Mouse (Mus musculus): ENCODE results near the gene Dtnbp1. TPM values are rescaled to one million over a fixed set of nuclear protein-coding genes. Genes with fewer than 3 reads are reported as not detected.

Dtnbp1 gene
- polyA plus RNA-seq, 1 experiment: 97.8 TPM

DNA sequence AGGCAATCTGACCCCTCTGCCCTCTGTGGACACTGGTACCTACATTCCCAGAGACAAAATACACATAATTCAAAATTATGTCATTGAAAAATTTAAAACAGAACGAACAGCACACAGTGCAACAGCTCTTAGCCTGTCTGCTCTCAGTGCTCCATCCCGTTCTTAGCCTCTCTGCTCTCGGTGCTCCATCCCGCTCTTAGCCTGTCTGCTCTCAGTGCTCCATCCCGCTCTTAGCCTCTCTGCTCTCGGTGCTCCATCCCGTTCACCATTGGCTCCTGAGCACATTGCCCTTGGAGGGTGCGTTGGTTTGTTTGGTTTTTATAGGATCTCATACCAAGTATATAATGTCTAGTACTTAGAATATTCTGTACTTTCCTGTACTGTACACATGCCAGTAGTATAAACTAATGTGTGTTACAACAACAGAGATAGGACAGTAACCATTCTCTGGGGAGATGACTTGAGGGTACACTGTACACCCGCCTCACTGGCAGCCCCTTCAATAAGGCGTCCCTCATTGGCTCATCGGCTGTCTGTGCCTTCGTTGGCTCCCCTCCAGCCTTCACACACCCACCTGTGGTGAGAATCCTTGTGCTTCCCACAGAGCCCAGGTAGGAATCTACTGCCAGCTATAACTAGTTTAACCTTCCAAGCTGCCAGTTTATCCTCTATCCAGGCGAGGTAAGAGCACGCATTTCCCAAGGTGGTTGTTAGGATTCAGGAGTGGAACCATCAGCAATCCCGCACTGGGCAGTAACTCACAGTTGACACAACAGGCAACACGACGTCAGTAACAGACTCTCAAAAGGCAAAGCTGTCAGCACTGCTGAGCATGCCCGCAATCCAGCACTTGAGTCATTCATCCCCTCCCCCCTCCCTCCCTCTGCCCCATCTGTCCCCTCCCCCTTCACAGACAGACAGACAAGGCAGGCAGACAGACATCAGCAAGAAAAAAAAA lies 69.4 kb downstream of the Dtnbp1 start:
- peaks cover 18% of the 10 kb centered on the region for H3K36me3 ChIP-seq (ENCODE audit: control insufficient read depth, insufficient read depth)
- H3K4me3 ChIP-seq (ENCODE audit: insufficient read depth, poor library complexity, severe bottlenecking): no peak overlapping the region
- no peaks in the 10 kb centered on the region for H3K27me3 ChIP-seq (ENCODE audit: control insufficient read depth, insufficient read depth, insufficient read length)
- TF ChIP-seq USF1 (IDR thresholded peaks at IDR 0.05; ENCODE audit: low read depth) (no peak), FOSL1 (IDR thresholded peaks at IDR 0.05; ENCODE audit: insufficient read depth, low read length, poor library complexity, severe bottlenecking) (no peak), MYOG (IDR thresholded peaks at IDR 0.05; ENCODE audit: control insufficient read depth, extremely low read depth, insufficient read length) (no peak), MAX (IDR thresholded peaks at IDR 0.05) (no peak)
- H3ac ChIP-seq (ENCODE audit: control insufficient read depth, insufficient read length, low read depth): no peak overlapping the region
- H3K79me3 ChIP-seq (ENCODE audit: low read depth): peaks cover 15% of the 10 kb centered on the region
- peaks cover 18% of the 10 kb centered on the region for H3K79me2 ChIP-seq (ENCODE audit: control insufficient read depth, insufficient read depth)

DNA sequence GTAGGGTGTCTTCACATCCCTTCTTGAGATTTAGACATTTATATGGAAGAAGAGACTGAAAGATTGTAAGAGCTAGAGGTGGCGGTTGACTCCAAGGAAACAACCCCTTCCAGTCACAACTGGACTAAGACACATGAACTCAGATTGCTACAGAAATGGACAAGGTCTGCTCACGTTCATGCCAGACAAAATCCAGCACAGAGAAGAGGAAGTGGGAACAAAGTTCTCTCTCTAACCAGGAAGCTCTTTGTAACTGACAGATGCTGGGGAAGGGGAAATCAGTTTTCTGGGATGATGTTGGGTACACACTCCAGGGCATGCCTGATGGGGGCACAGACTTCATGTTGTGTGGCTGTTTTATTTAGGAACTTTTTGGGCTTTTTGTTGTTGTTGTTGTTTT lies 75.6 kb downstream of the Dtnbp1 start:
- no peak overlapping the region for H3K4me3 ChIP-seq (ENCODE audit: insufficient read depth, poor library complexity, severe bottlenecking)
- H3ac ChIP-seq (ENCODE audit: control insufficient read depth, insufficient read length, low read depth): no peak overlapping the region
- TF ChIP-seq MYOG (IDR thresholded peaks at IDR 0.05; ENCODE audit: control insufficient read depth, extremely low read depth, insufficient read length) (no peak), FOSL1 (IDR thresholded peaks at IDR 0.05; ENCODE audit: insufficient read depth, low read length, poor library complexity, severe bottlenecking) (no peak), CTCF (IDR thresholded peaks at IDR 0.05; ENCODE audit: control insufficient read depth, insufficient read depth, insufficient read length) (no peak), USF1 (IDR thresholded peaks at IDR 0.05; ENCODE audit: low read depth) (no peak), MYOD1 (IDR thresholded peaks at IDR 0.05; ENCODE audit: control insufficient read depth, insufficient read length, low read depth) (no peak), MAX (IDR thresholded peaks at IDR 0.05) (no peak), CEBPB (IDR thresholded peaks at IDR 0.05; ENCODE audit: low read depth) (no peak)
- peaks cover under 1% of the 10 kb centered on the region for H3K79me3 ChIP-seq (ENCODE audit: low read depth)
- H3K36me3 ChIP-seq (ENCODE audit: control insufficient read depth, insufficient read depth): peaks cover 65% of the 10 kb centered on the region
- H3K27me3 ChIP-seq (ENCODE audit: control insufficient read depth, insufficient read depth, insufficient read length): no peaks in the 10 kb centered on the region
- no peaks in the 10 kb centered on the region for H3K79me2 ChIP-seq (ENCODE audit: control insufficient read depth, insufficient read depth)

DNA sequence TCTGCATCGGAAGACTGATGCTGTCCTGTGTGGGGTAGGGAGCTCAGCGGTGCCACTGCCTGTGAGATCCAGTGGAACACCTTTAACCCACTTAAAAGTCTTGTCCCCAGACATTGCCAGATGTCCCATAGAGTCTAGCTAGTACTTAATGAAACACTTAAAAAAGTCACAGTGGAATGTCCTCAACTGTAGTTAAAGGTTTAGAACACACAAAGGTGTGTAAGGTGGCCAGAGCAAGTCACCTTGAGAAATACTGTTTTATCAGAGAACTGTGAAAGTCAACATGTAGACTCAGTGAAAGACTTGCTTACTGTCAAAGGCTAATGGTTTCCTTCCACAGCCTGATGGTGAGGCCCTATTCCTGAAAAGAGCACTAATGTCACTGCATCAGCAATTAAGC lies 76.8 kb downstream of the Dtnbp1 start:
- H3K4me3 ChIP-seq (ENCODE audit: insufficient read depth, poor library complexity, severe bottlenecking): no peak overlapping the region
- H3K27me3 ChIP-seq (ENCODE audit: control insufficient read depth, insufficient read depth, insufficient read length): no peaks in the 10 kb centered on the region
- peaks cover 70% of the 10 kb centered on the region for H3K36me3 ChIP-seq (ENCODE audit: control insufficient read depth, insufficient read depth)
- TF ChIP-seq USF1 (IDR thresholded peaks at IDR 0.05; ENCODE audit: low read depth): no peak
- no peak for TF ChIP-seq CTCF (IDR thresholded peaks at IDR 0.05; ENCODE audit: control insufficient read depth, insufficient read depth, insufficient read length)
- TF ChIP-seq MYOG (IDR thresholded peaks at IDR 0.05; ENCODE audit: control insufficient read depth, extremely low read depth, insufficient read length): no peak
- no peak for TF ChIP-seq MAX (IDR thresholded peaks at IDR 0.05)
- TF ChIP-seq MYOD1 (IDR thresholded peaks at IDR 0.05; ENCODE audit: control insufficient read depth, insufficient read length, low read depth): no peak
- TF ChIP-seq FOSL1 (IDR thresholded peaks at IDR 0.05; ENCODE audit: insufficient read depth, low read length, poor library complexity, severe bottlenecking): no peak
- TF ChIP-seq CEBPB (IDR thresholded peaks at IDR 0.05; ENCODE audit: low read depth): no peak
- no peaks in the 10 kb centered on the region for H3K79me2 ChIP-seq (ENCODE audit: control insufficient read depth, insufficient read depth)
- H3ac ChIP-seq (ENCODE audit: control insufficient read depth, insufficient read length, low read depth): no peak overlapping the region
- H3K79me3 ChIP-seq (ENCODE audit: low read depth): no peaks in the 10 kb centered on the region

DNA sequence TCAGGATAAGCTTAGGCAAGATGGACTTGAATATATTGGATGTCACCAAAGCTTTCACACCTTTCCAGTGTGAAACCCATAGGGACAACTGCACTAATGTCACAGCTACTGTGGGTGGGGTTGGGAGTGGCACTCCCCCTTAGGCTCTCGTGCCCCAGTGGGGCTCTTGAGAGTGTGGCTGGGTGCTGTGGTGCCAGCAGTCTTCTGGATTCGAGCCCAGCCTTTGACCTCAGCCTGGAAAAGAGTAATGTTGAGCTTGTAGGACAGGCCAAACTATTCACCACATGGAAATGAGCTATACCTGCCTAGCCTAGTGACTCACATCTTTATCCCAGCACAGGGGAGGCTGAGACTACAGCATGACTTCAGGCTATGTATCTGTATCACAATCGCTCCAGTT lies 77.9 kb downstream of the Dtnbp1 start:
- H3K27me3 ChIP-seq (ENCODE audit: control insufficient read depth, insufficient read depth, insufficient read length): no peaks in the 10 kb centered on the region
- peaks cover 65% of the 10 kb centered on the region for H3K36me3 ChIP-seq (ENCODE audit: control insufficient read depth, insufficient read depth)
- no peaks in the 10 kb centered on the region for H3K79me2 ChIP-seq (ENCODE audit: control insufficient read depth, insufficient read depth)
- TF ChIP-seq MYOG (IDR thresholded peaks at IDR 0.05; ENCODE audit: control insufficient read depth, extremely low read depth, insufficient read length): no peak
- TF ChIP-seq USF1 (IDR thresholded peaks at IDR 0.05; ENCODE audit: low read depth): no peak
- TF ChIP-seq MYOD1 (IDR thresholded peaks at IDR 0.05; ENCODE audit: control insufficient read depth, insufficient read length, low read depth): no peak
- TF ChIP-seq CTCF (IDR thresholded peaks at IDR 0.05; ENCODE audit: control insufficient read depth, insufficient read depth, insufficient read length): no peak
- no peak for TF ChIP-seq MAX (IDR thresholded peaks at IDR 0.05)
- TF ChIP-seq FOSL1 (IDR thresholded peaks at IDR 0.05; ENCODE audit: insufficient read depth, low read length, poor library complexity, severe bottlenecking): no peak
- no peak for TF ChIP-seq CEBPB (IDR thresholded peaks at IDR 0.05; ENCODE audit: low read depth)
- H3K4me3 ChIP-seq (ENCODE audit: insufficient read depth, poor library complexity, severe bottlenecking): no peak overlapping the region
- H3K79me3 ChIP-seq (ENCODE audit: low read depth): no peaks in the 10 kb centered on the region
- no peak overlapping the region for H3ac ChIP-seq (ENCODE audit: control insufficient read depth, insufficient read length, low read depth)

DNA sequence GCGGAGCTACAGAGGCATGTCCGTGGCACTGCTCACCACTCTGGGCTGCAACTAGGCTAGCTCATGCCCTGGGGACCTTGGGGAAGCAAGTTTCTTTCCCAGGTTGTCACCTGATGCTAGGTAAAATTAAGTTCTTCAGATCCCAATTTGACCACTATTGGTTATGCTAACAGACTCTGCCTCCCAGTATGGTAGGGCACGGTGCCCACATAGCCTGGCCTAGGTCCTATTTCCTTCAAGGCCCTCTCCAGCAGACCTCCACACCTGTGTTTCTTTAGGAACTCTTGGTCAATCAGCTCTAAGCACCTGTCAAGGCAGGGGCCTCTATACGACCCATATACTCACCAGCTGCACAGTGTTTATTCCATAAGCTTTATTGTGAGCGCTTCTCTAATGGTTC lies 80.2 kb downstream of the Dtnbp1 start:
- Histone ChIP-seq H3K36me3 (ENCODE audit: control insufficient read depth, insufficient read depth) (peaks cover 77% of the 10 kb centered on the region), H3K4me3 (ENCODE audit: insufficient read depth, poor library complexity, severe bottlenecking) (no peak overlapping the region), H3K79me2 (ENCODE audit: control insufficient read depth, insufficient read depth) (no peaks in the 10 kb centered on the region), H3K79me3 (ENCODE audit: low read depth) (no peaks in the 10 kb centered on the region), H3ac (ENCODE audit: control insufficient read depth, insufficient read length, low read depth) (no peak overlapping the region), H3K27me3 (ENCODE audit: control insufficient read depth, insufficient read depth, insufficient read length) (no peaks in the 10 kb centered on the region)
- TF ChIP-seq MYOG (IDR thresholded peaks at IDR 0.05; ENCODE audit: control insufficient read depth, extremely low read depth, insufficient read length) (no peak), CEBPB (IDR thresholded peaks at IDR 0.05; ENCODE audit: low read depth) (no peak), CTCF (IDR thresholded peaks at IDR 0.05; ENCODE audit: control insufficient read depth, insufficient read depth, insufficient read length) (no peak), MAX (IDR thresholded peaks at IDR 0.05) (no peak), MYOD1 (IDR thresholded peaks at IDR 0.05; ENCODE audit: control insufficient read depth, insufficient read length, low read depth) (no peak), USF1 (IDR thresholded peaks at IDR 0.05; ENCODE audit: low read depth) (no peak), FOSL1 (IDR thresholded peaks at IDR 0.05; ENCODE audit: insufficient read depth, low read length, poor library complexity, severe bottlenecking) (no peak)

All from C2C12 (cell line).